In the genomic region with DNA sequence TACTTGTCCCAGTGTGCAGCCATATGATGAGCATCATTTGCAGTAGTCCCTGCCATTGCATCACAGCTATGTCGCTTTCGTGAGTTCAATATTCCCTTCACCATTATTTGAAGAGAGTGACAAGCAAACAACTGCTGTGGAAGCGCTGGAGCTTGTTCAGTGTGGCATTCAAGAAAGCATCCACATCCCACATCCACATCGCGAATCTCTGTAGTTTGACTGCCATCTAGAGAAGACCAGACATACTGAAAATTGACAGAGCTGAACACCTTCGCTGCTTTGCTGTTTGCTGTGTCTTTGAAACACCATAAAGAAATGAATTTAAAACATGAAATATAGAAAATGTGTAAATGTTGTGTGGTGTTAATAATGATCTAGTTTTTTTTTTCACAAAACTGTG, we compare ENCODE assay signal across 13 mouse cellular contexts. TPM values are rescaled to one million over a fixed set of nuclear protein-coding genes. Genes with fewer than 3 reads are reported as not detected.
DNase-seq lines count a peak whose midpoint lies in the region; ATAC-seq lines count a peak whose summit lies in the region.
"Had no signal": no experiment of that assay in that cellular context is flagged by ENCODE, and none has a peak within 500 bp of the region (broad histone marks: within the 10 kb centered on the region; RNA-seq: fewer than 3 reads in every experiment).

No protein-coding gene starts in this region.

- H3K27ac ChIP-seq in hindbrain, embryonic 16.5 days (ENCODE audit: low read depth, low read length): no peak overlapping the region
- H3K27ac ChIP-seq in midbrain, embryonic 16.5 days (ENCODE audit: low read length): 0 out of 2 replicates have a peak overlapping the region, but pooled peaks have one; percentile 52
- no peak overlapping the region for H3K27ac ChIP-seq in intestine, embryonic 16.5 days (ENCODE audit: low read length)
- H3K27ac ChIP-seq: limb, embryonic 12.5 days had no signal

- H3K4me3 ChIP-seq in hindbrain, embryonic 16.5 days (ENCODE audit: low read length): no peak overlapping the region
- no peak overlapping the region for H3K4me3 ChIP-seq in midbrain, embryonic 16.5 days (ENCODE audit: low read depth, low read length)
- H3K4me3 ChIP-seq in intestine, embryonic 16.5 days (ENCODE audit: low read length): no peak overlapping the region
- H3K4me3 ChIP-seq: limb, embryonic 12.5 days; megakaryocyte, embryonic 14.5 days had no signal

- no peak overlapping the region for H3K9ac ChIP-seq in hindbrain, embryonic 16.5 days (ENCODE audit: low read depth, low read length)
- H3K9ac ChIP-seq in midbrain, embryonic 16.5 days (ENCODE audit: low read depth, low read length): no peak overlapping the region
- H3K9ac ChIP-seq in intestine, embryonic 16.5 days (ENCODE audit: low read depth, low read length): no peak overlapping the region
- H3K9ac ChIP-seq: limb, embryonic 12.5 days had no signal

- H3K27me3 ChIP-seq in hindbrain, embryonic 16.5 days (replicated peaks; ENCODE audit: control insufficient read depth, insufficient read depth, low read length): no peaks in the 10 kb centered on the region
- H3K27me3 ChIP-seq in midbrain, embryonic 16.5 days (ENCODE audit: control insufficient read depth, insufficient read depth, low read depth, low read length): no peaks in the 10 kb centered on the region
- H3K27me3 ChIP-seq in intestine, embryonic 16.5 days (replicated peaks; ENCODE audit: control insufficient read depth, insufficient read depth, low read length): no peaks in the 10 kb centered on the region
- H3K27me3 ChIP-seq: limb, embryonic 12.5 days; megakaryocyte, embryonic 14.5 days had no signal

- DNase-seq in kidney, adult 9 months: peak; percentile 13
- no peak for DNase-seq in kidney, adult 11 months
- DNase-seq in embryo, embryonic 10 days (ENCODE audit: low spot score): peak; percentile 25
- no peak for DNase-seq in adrenal gland, adult 2 months

- no peak overlapping the region for H3K4me2 ChIP-seq in hindbrain, embryonic 16.5 days (ENCODE audit: low read length)
- no peak overlapping the region for H3K4me2 ChIP-seq in midbrain, embryonic 16.5 days (ENCODE audit: low read length)
- no peak overlapping the region for H3K4me2 ChIP-seq in intestine, embryonic 16.5 days (ENCODE audit: low read depth, low read length)
- H3K4me2 ChIP-seq: limb, embryonic 12.5 days had no signal

- H3K4me1 ChIP-seq in hindbrain, embryonic 16.5 days (ENCODE audit: control insufficient read depth, insufficient read depth, low read depth, low read length): peaks cover 3% of the 10 kb centered on the region; the same call in 1 of the 2 replicates
- H3K4me1 ChIP-seq in midbrain, embryonic 16.5 days (ENCODE audit: control insufficient read depth, insufficient read depth, low read length): no peaks in the 10 kb centered on the region
- no peaks in the 10 kb centered on the region for H3K4me1 ChIP-seq in intestine, embryonic 16.5 days (ENCODE audit: control insufficient read depth, insufficient read depth, low read length)
- H3K4me1 ChIP-seq: limb, embryonic 12.5 days; megakaryocyte, embryonic 14.5 days had no signal

- peak; percentile 88 for ATAC-seq in hindbrain, embryonic 16.5 days
- ATAC-seq in midbrain, embryonic 16.5 days: peak; percentile 89
- ATAC-seq in monocyte, adult 5-6 weeks (replicated peaks; ENCODE audit: insufficient number of reproducible peaks, low FRiP score, low TSS enrichment, poor library complexity, severe bottlenecking): no peak
- ATAC-seq in intestine, embryonic 16.5 days: no peak

- H3K36me3 ChIP-seq in hindbrain, embryonic 16.5 days (ENCODE audit: control insufficient read depth, insufficient read depth, low read length): no peaks in the 10 kb centered on the region
- no peaks in the 10 kb centered on the region for H3K36me3 ChIP-seq in midbrain, embryonic 16.5 days (ENCODE audit: control insufficient read depth, insufficient read depth, low read length)
- H3K36me3 ChIP-seq in intestine, embryonic 16.5 days (ENCODE audit: control insufficient read depth, insufficient read depth, low read length): no peaks in the 10 kb centered on the region
- H3K36me3 ChIP-seq: limb, embryonic 12.5 days had no signal

- no peaks in the 10 kb centered on the region for H3K9me3 ChIP-seq in hindbrain, embryonic 16.5 days (ENCODE audit: control insufficient read depth, low read length)
- H3K9me3 ChIP-seq in midbrain, embryonic 16.5 days (replicated peaks; ENCODE audit: control insufficient read depth, low read length, poor library complexity, severe bottlenecking): no peaks in the 10 kb centered on the region
- H3K9me3 ChIP-seq in intestine, embryonic 16.5 days (ENCODE audit: control insufficient read depth, low read length): no peaks in the 10 kb centered on the region
- H3K9me3 ChIP-seq: limb, embryonic 12.5 days; megakaryocyte, embryonic 14.5 days had no signal

- 54% methylated on average over 6 of the region's 6 CpGs for WGBS in hindbrain, embryonic 16.5 days
- 60% methylated on average over 6 of the region's 6 CpGs for WGBS in midbrain, embryonic 16.5 days
- 71% methylated on average over 6 of the region's 6 CpGs for WGBS in intestine, embryonic 16.5 days

RNA-seq across cellular contexts. Expression of gene Gm10283, which starts 58.0 kb away (rescaled TPM):
- not detected in 2 replicates for polyA plus RNA-seq in hindbrain, embryonic 16.5 days (2015; fragmentation: Nextera tagmentation; extraction: Ambion mirVana)
- polyA plus RNA-seq in midbrain, embryonic 16.5 days (2015; fragmentation: Nextera tagmentation; extraction: Ambion mirVana): not detected in 2 replicates
- total RNA-seq in adrenal gland, adult 2 months (2021): not detected
- polyA plus RNA-seq in adrenal gland, adult 2 months (2012; rRNA removed): not detected in 2 replicates
- total RNA-seq in monocyte, adult 5-6 weeks (2017): not detected in 3 replicates
- polyA plus RNA-seq in intestine, embryonic 16.5 days (2015; fragmentation: Nextera tagmentation; extraction: Ambion mirVana): not detected in 2 replicates
- total RNA-seq: heart, postnatal 10 days; MEL had no signal
- polyA plus RNA-seq: limb, embryonic 12.5 days; small intestine, adult 2 months had no signal

Comparison
In these comparisons a context has a peak if more than half of its experiments do, and no peak if none do; other contexts are left out.
1. DNase-seq: peak in kidney, adult 9 months (single experiment) and embryo, embryonic 10 days (single experiment); none in kidney, adult 11 months (single experiment) and adrenal gland, adult 2 months (single experiment).
2. ATAC-seq: peak in hindbrain, embryonic 16.5 days (single experiment) and midbrain, embryonic 16.5 days (single experiment); none in monocyte, adult 5-6 weeks (single experiment) and intestine, embryonic 16.5 days (single experiment).